Mouse (Mus musculus): ENCODE results near the gene Fam234b.

- TF ChIP-seq CTCF (conservative IDR thresholded peaks at IDR 0.05; ENCODE audit: low read length) (no peak), NANOG (IDR thresholded peaks at IDR 0.05; ENCODE audit: borderline replicate concordance, low read length) (no peak), POU5F1 (IDR thresholded peaks at IDR 0.05; ENCODE audit: borderline replicate concordance, low read length) (no peak)
These were observed 34.9 kb upstream of the Fam234b start for GRCm38 (mm10) chr6:135162861-135163260.

Data from E14TG2a.4 (cell line).